Mouse (Mus musculus): ENCODE data around the gene Nlrx1. TPM values are rescaled to one million over a fixed set of nuclear protein-coding genes. Genes with fewer than 3 reads are reported as not detected.

Nlrx1 gene
- polyA plus RNA-seq, 1 experiment from 2014 or later: 2.9 TPM

DNA sequence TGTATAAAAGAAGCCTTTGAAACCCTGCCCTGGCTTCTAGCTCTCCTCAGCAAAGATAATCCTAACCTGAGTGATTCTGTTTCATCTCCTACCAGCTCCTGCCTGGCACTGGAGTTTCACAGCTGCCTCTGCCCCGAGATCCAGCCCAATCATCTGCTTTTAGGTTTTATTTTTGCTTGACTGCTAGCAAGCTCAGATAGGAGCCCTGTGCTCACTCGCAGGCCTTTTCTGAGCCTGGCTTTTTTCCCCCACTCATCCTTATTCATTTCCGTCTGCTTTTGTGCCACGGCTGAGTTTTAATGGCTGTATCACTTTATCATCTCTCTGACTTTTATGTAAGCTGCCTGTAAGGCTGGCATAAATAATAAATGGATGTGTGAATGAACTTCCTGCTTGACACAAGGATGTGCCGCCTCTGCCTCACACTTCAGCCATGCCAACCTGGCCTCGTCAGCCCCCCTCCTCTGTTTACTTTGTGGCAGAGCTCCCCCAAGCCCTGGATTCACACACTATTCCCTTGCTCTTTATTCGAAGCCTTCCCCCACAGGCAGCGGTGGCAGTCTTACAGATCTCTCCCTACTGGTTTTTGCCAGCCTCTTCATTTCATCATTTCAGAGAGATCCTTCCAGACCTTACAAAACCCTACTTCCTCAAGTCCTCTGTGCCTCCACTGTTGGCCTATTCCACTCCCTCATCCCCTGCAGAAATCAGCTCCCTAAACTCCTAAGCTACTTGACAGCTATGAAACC, 1.7 kb downstream of the Nlrx1 start:
- Histone ChIP-seq H3K9me3 (replicated peaks) (no peaks in the 10 kb centered on the region), H3K4me1 (peaks cover 30% of the 10 kb centered on the region), H3K4me3 (no peak overlapping the region), H3K27me3 (ENCODE audit: low read depth, poor library complexity, severe bottlenecking) (no peaks in the 10 kb centered on the region), H3K36me3 (no peaks in the 10 kb centered on the region), H3K27ac (replicated peaks) (no peak overlapping the region)
- WGBS: 71% methylated on average over 8 of the region's 8 CpGs
- no peak for DNase-seq (ENCODE audit: low spot score)

DNA sequence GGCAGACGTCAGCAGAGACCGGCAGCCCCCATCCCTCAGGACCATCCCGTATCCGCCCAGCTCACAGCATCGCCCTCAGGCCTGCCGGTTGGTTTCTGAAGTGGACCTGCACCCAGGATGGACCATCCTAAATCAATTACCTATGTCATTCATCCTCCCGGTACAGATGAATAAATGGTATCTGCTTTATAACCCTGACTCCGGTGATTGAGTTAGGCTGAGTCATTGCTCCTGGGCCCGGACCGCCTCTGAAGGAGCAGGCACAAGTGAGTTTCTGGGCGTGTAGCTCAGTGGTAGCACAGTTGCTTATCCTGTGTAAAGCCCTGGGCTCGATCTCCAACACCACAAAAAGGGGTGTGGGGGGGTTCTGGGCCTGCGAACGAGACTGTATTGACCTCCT, 7.0 kb downstream of the Nlrx1 start:
- Histone ChIP-seq H3K27ac (replicated peaks) (no peak overlapping the region), H3K36me3 (no peaks in the 10 kb centered on the region), H3K27me3 (ENCODE audit: low read depth, poor library complexity, severe bottlenecking) (no peaks in the 10 kb centered on the region), H3K9me3 (replicated peaks) (no peaks in the 10 kb centered on the region), H3K4me1 (peaks cover 14% of the 10 kb centered on the region), H3K4me3 (no peak overlapping the region)
- DNase-seq (ENCODE audit: low spot score): no peak
- 89% methylated on average over 14 of the region's 14 CpGs for WGBS

GRCm38 (mm10) chr9:44259014-44259413, 9.4 kb downstream of the Nlrx1 start:
- no peak overlapping the region for H3K27ac ChIP-seq (replicated peaks)
- WGBS: 84% methylated on average over 10 of the region's 10 CpGs
- H3K36me3 ChIP-seq: no peaks in the 10 kb centered on the region
- no peaks in the 10 kb centered on the region for H3K27me3 ChIP-seq (ENCODE audit: low read depth, poor library complexity, severe bottlenecking)
- no peaks in the 10 kb centered on the region for H3K9me3 ChIP-seq (replicated peaks)
- H3K4me1 ChIP-seq: peaks cover 25% of the 10 kb centered on the region
- H3K4me3 ChIP-seq: no peak overlapping the region
- no peak for DNase-seq (ENCODE audit: low spot score)

GRCm38 (mm10) chr9:44256213-44256612, 12.2 kb downstream of the Nlrx1 start:
- 0 out of 2 replicates have a peak, but pooled peaks cover 1% of the 10 kb centered on the region for H3K27me3 ChIP-seq (ENCODE audit: low read depth, poor library complexity, severe bottlenecking)
- 0 out of 2 replicates have a peak overlapping the region, but pooled peaks have one; percentile 82 for H3K27ac ChIP-seq (replicated peaks)
- peaks cover 41% of the 10 kb centered on the region for H3K4me1 ChIP-seq
- 93% methylated on average over 8 of the region's 8 CpGs for WGBS
- no peak overlapping the region for H3K4me3 ChIP-seq
- H3K9me3 ChIP-seq (replicated peaks): no peaks in the 10 kb centered on the region
- no peak for DNase-seq (ENCODE audit: low spot score)
- H3K36me3 ChIP-seq: no peaks in the 10 kb centered on the region

DNA sequence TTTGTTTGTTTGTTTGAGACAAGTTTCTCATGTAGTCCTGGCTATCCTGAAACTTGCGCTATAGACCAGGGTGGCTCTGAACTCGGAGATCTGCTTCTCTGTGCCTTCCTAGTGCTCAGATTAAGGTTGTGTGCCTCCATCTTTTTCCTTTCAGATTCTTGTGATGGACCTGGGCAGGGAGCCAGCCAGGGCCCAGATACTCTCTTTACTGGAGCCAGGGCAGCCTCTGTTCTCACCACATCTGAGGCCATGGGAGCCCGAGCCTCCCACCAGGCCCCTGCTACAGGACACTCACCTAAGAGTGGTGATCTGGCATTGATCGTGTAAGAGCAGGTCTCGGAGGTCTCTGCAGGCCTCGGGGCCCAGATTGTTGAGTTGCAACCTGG, 13.3 kb downstream of the Nlrx1 start:
- no peaks in the 10 kb centered on the region for H3K9me3 ChIP-seq (replicated peaks)
- DNase-seq (ENCODE audit: low spot score): no peak
- H3K27me3 ChIP-seq (ENCODE audit: low read depth, poor library complexity, severe bottlenecking): peaks cover 12% of the 10 kb centered on the region
- peak overlapping the region; percentile 82 for H3K27ac ChIP-seq (replicated peaks)
- peaks cover 48% of the 10 kb centered on the region for H3K4me1 ChIP-seq
- H3K4me3 ChIP-seq: peak overlapping the region; percentile 20
- 56% methylated on average over 6 of the region's 6 CpGs for WGBS
- no peaks in the 10 kb centered on the region for H3K36me3 ChIP-seq

- H3K4me1 ChIP-seq: peaks cover 52% of the 10 kb centered on the region
Measured at GRCm38 (mm10) chr9:44254508-44255135, 13.8 kb downstream of the Nlrx1 start.

DNA sequence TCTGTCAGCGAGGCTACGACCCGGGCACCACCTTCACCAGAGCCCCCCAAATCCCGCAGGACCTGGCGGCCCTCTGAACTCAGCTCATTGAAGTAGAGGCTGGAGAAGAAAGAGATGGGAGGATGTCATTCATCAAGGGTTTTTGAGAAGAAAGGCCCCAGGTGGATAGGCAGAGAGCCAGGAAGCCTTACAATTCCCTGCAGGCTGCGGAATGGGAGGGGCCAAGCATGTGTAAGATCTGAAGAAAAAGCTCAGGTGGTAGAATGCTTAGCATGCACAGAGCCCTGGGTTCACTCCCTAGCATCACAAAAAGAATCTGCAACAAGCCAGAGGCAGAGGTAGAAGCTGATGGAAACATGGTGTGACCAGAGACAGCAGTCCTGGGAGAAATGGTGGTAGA, 15.0 kb downstream of the Nlrx1 start:
- 81% methylated on average over 6 of the region's 6 CpGs for WGBS
- Histone ChIP-seq H3K36me3 (no peaks in the 10 kb centered on the region), H3K4me1 (peaks cover 61% of the 10 kb centered on the region), H3K4me3 (no peak overlapping the region), H3K9me3 (replicated peaks) (no peaks in the 10 kb centered on the region), H3K27ac (replicated peaks) (peak overlapping the region; percentile 82), H3K27me3 (ENCODE audit: low read depth, poor library complexity, severe bottlenecking) (peaks cover 24% of the 10 kb centered on the region)
- DNase-seq (ENCODE audit: low spot score): no peak

More at GRCm38 (mm10) chr9:44254508-44255135, 13.8 kb downstream of the Nlrx1 start:
- peak; percentile 52 for DNase-seq (ENCODE audit: low spot score)
- H3K27ac ChIP-seq (replicated peaks): peak overlapping the region; percentile 82
- peak overlapping the region; percentile 20 for H3K4me3 ChIP-seq
- 12% methylated on average over 5 of the region's 5 CpGs for whole genome bisulfite sequencing
- no peaks in the 10 kb centered on the region for H3K36me3 ChIP-seq
- no peaks in the 10 kb centered on the region for H3K9me3 ChIP-seq (replicated peaks)
- H3K27me3 ChIP-seq (ENCODE audit: low read depth, poor library complexity, severe bottlenecking): peaks cover 15% of the 10 kb centered on the region

GRCm38 (mm10) chr9:44251314-44251713, 17.1 kb downstream of the Nlrx1 start, which contains the start of gene Pdzd3:
Gene Pdzd3 (minus strand): TSS chr9:44251471.
- Histone ChIP-seq H3K4me1 (peaks cover 59% of the 10 kb centered on the region), H3K4me3 (no peak within 1 kb of the TSS), H3K9me3 (replicated peaks) (no peaks in the 10 kb centered on the region), H3K36me3 (no peaks in the 10 kb centered on the region), H3K27me3 (ENCODE audit: low read depth, poor library complexity, severe bottlenecking) (peaks cover 27% of the 10 kb centered on the region), H3K27ac (replicated peaks) (no peak within 1 kb of the TSS)
- 87% methylated on average over 10 of the region's 10 CpGs for WGBS
- no peak for DNase-seq (ENCODE audit: low spot score)

DNA sequence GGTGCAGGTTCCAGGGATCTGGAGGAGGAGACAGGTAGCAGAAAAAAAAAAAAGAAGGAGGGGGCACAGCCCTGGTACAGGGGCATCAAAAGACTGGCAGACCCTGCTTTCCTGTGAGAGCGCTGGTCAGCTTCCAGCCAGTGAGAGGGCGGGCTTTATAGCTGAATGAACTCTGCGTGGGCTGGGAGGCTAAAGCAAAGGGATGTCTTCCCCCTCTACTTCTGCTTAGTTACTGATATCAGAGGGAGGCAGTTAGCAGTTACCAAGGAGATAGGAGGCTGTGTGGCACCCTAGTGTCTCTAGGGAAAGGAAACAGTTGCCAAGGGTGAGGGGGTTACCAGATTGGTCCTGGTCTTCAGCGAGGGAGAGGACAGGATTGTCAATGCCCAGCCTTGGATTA, 18.0 kb downstream of the Nlrx1 start:
- Histone ChIP-seq H3K4me1 (peaks cover 50% of the 10 kb centered on the region), H3K9me3 (replicated peaks) (no peaks in the 10 kb centered on the region), H3K27me3 (ENCODE audit: low read depth, poor library complexity, severe bottlenecking) (peaks cover 27% of the 10 kb centered on the region), H3K27ac (replicated peaks) (no peak overlapping the region), H3K36me3 (no peaks in the 10 kb centered on the region), H3K4me3 (no peak overlapping the region)
- WGBS: 61% methylated on average over 4 of the region's 4 CpGs
- DNase-seq (ENCODE audit: low spot score): no peak

GRCm38 (mm10) chr9:44249181-44250146, 18.9 kb downstream of the Nlrx1 start:
- H3K36me3 ChIP-seq: no peaks in the 10 kb centered on the region
- WGBS: 48% methylated on average over 26 of the region's 26 CpGs
- peaks cover 41% of the 10 kb centered on the region for H3K4me1 ChIP-seq
- 0 out of 2 replicates have a peak overlapping the region, but pooled peaks have one; percentile 19 for H3K27ac ChIP-seq (replicated peaks)
- 0 out of 2 replicates have a peak overlapping the region, but pooled peaks have one; percentile 12 for H3K4me3 ChIP-seq
- peak; percentile 55 for DNase-seq (ENCODE audit: low spot score)
- H3K9me3 ChIP-seq (replicated peaks): no peaks in the 10 kb centered on the region
- H3K27me3 ChIP-seq (ENCODE audit: low read depth, poor library complexity, severe bottlenecking): peaks cover 27% of the 10 kb centered on the region

DNA sequence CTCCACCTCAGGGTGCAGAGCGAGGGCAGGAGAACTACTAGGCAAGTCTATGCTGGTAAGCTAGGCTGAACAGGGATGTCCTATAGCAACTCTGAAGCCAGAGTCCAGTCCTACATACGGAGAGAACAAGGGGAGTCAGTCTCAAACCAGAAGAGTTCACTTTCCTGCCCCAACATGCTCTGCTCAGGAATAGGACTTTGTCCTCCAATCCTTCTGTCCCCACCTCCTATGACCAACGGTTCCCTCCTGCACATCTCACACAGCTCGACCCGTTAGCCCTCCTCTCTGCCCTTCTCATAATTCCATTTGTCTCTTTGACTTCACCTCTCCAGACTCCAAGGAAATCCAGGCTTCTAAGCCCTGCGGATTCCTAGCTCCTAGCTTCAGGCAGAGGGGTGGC, 20.5 kb downstream of the Nlrx1 start:
- H3K27me3 ChIP-seq (ENCODE audit: low read depth, poor library complexity, severe bottlenecking): peaks cover 27% of the 10 kb centered on the region

DNA sequence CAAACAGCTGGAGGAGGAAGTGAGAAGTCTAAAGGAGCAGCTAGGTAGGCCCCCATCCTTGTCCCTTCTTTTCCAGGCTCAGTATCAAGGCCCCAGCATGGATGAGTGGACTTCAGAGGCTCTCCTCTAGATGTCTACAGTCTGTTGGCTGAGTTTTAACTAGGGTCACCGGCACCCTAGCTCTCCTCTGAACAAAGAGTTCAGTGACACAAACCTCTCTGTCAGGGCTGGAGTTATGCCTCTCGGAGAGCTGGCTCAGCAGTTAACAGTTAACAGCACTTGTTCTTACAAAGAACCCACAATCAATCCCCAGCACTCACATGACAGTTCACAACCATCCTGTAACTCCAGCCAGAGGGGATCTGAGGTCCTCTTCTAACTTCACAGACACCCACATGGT, 24.8 kb downstream of the Nlrx1 start:
- DNase-seq (ENCODE audit: low spot score): no peak
- no peaks in the 10 kb centered on the region for H3K9me3 ChIP-seq (replicated peaks)
- no peak overlapping the region for H3K4me3 ChIP-seq
- H3K27ac ChIP-seq (replicated peaks): no peak overlapping the region
- 73% methylated on average over 2 of the region's 2 CpGs for WGBS
- H3K4me1 ChIP-seq: peaks cover 14% of the 10 kb centered on the region
- peaks cover 3% of the 10 kb centered on the region; the same call in 1 of the 2 replicates for H3K27me3 ChIP-seq (ENCODE audit: low read depth, poor library complexity, severe bottlenecking)
- no peaks in the 10 kb centered on the region for H3K36me3 ChIP-seq

More for the DNA sequence above, 20.5 kb downstream of the Nlrx1 start:
- peaks cover 25% of the 10 kb centered on the region for H3K4me1 ChIP-seq
- DNase-seq (ENCODE audit: low spot score): no peak
- H3K4me3 ChIP-seq: no peak overlapping the region
- no peaks in the 10 kb centered on the region for H3K36me3 ChIP-seq
- H3K9me3 ChIP-seq (replicated peaks): no peaks in the 10 kb centered on the region
- 85% methylated on average over 6 of the region's 6 CpGs for WGBS
- no peak overlapping the region for H3K27ac ChIP-seq (replicated peaks)

Measured in midbrain, embryonic 10.5 days (tissue).